Mouse (Mus musculus): ENCODE data around the gene Ppp1r1c. TPM values are rescaled to one million over a fixed set of nuclear protein-coding genes. Genes with fewer than 3 reads are reported as not detected.

Gene Ppp1r1c
- polyA plus RNA-seq (2016; fragmentation: Nextera tagmentation; extraction: Ambion mirVana) = 0.95 and 1.0 TPM in 2 replicates

DNA sequence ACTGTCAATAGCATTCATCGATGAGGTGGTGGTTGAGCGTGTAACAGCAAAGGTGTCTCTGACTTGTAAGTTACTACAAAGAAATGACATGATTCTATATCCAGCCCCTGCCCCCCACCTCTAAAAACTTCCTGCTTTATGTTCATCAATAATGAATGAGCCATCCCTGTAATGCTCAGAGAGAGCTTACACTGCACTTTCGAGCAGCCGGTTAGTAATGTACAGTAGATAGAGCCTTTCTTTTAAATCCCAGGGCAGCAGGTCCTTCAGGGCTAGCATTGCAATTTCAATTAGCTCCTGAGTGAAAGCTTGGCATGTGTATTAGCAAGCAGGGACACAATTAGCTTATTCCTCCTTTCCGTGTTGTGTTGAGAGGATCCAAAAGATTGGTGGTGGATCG is at the start of gene Ppp1r1c:
Gene Ppp1r1c (plus strand): TSS at position 206 of the 400 bp plus-strand sequence.
- Histone ChIP-seq H3K4me1 (no peaks in the 10 kb centered on the region), H3K27me3 (ENCODE audit: low read depth, poor library complexity, severe bottlenecking) (no peaks in the 10 kb centered on the region), H3K9me3 (replicated peaks) (no peaks in the 10 kb centered on the region), H3K4me3 (no peak within 1 kb of the TSS), H3K36me3 (no peaks in the 10 kb centered on the region), H3K27ac (replicated peaks) (no peak within 1 kb of the TSS)
- WGBS = 92% methylated on average over 6 of the region's 6 CpGs
- DNase-seq (ENCODE audit: low spot score) = no peak

DNA sequence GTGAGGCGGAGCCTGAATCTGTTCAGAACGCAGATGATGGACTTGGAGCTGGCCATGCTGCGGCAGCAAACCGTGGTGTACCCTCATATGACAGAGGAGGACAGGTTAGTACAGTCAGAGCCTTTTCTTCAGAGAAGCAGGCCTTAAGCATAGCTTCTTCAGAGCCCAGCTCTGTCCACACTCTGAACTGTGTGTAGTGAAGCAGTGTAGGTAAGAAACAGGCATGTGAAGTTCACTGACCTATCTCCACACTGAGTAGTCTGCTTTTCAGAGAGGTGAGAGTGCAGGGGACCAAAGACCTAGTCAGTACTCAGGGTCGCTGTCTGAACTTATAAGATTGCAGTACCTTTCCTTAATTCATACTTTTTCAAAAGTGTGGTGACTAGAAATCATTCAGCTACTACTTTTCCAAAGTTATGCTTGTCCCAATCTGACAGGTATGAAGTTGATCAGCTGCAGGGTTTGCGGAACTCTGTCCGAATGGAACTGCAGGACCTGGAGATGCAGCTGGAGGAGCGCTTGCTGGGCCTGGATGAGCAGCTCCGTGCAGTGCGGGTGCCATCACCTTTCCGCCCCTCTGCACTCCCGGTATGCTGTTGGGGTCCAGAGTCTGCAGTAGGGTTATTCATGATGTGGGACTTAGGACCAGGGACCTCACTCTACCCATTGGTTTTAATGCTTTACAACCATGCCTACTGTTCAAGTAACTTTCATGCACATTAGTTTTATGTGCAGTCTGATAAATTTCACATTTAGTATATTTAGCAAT is 47.0 kb upstream of the Ppp1r1c start:
- no peaks in the 10 kb centered on the region for H3K9me3 ChIP-seq (replicated peaks)
- peaks cover 8% of the 10 kb centered on the region for H3K4me1 ChIP-seq
- no peak overlapping the region for H3K4me3 ChIP-seq
- no peak overlapping the region for H3K27ac ChIP-seq (replicated peaks)
- H3K36me3 ChIP-seq = peaks cover 52% of the 10 kb centered on the region
- no peaks in the 10 kb centered on the region for H3K27me3 ChIP-seq (ENCODE audit: low read depth, poor library complexity, severe bottlenecking)
- no peak for DNase-seq (ENCODE audit: low spot score)
- 67% methylated on average over 12 of the region's 12 CpGs for WGBS

DNA sequence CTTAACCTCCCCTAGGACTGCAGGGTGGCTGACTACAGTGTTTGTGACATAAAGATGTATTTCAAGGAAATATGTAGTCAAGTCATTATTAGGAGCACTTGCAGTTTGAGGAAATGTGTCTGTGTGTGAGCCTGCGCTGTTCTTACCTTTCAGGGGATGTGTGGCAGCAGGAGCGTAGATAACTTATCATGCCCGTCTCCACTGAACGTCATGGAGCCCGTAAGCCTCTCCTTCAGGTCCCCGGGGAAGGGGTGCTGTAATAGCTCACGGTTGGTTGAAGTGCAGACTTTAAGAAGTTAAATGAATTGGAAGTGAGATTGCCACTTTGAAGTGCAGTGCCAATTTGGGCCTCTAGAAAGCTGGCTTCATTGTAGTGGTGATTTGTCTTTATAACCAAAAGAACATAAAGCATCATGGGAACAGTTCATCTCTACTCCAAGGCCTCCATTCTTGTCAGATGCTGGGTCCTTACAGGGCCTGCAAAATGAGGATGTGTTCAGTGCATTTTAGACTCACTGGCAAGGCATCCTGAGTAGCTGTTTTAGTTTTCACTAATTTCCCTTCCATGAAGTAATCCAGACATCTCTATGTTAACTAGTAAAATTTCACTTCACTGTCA is 46.0 kb upstream of the Ppp1r1c start:
- no peaks in the 10 kb centered on the region for H3K9me3 ChIP-seq (replicated peaks)
- H3K27me3 ChIP-seq (ENCODE audit: low read depth, poor library complexity, severe bottlenecking) = no peaks in the 10 kb centered on the region
- WGBS = 66% methylated on average over 7 of the region's 7 CpGs
- no peak overlapping the region for H3K4me3 ChIP-seq
- H3K36me3 ChIP-seq = peaks cover 52% of the 10 kb centered on the region
- H3K27ac ChIP-seq (replicated peaks) = no peak overlapping the region
- DNase-seq (ENCODE audit: low spot score) = no peak
- H3K4me1 ChIP-seq = peaks cover 8% of the 10 kb centered on the region

DNA sequence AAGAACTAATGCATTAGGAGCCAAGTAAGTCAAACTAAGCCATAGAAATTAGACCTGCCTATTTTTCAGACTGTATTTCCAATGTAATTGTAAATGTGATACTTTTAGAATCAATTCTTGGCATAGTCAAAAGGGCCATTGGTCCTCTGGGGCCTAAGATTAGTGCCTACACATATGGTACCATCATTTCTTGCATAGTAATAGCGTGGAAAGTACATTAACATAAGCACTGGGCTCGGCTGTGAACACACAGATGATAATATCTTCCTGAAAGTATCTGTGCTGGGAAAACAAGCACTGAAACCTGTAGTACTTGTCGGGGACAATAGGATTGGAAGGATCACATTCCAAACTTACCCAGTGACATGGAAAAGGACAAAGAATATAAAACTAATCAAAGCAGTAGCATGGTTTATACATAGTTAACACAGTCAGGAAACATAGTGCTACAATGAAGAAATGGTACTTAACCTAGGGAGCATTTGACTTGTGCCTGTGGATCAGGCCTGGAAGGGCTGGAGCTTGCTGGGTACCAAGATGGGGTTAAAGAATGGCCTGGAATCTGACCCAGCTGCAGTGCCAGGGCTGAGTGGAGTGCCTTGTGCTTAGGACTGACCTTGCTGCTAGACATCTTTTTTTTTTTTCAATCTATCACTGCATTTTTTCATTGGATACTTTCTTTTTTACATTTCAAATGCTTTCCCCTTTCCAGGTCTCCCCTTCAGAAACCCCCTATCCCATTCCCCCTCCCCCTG is 42.9 kb upstream of the Ppp1r1c start:
- no peak overlapping the region for H3K27ac ChIP-seq (replicated peaks)
- no peak overlapping the region for H3K4me3 ChIP-seq
- H3K27me3 ChIP-seq (ENCODE audit: low read depth, poor library complexity, severe bottlenecking) = no peaks in the 10 kb centered on the region
- no peak for DNase-seq (ENCODE audit: low spot score)
- peaks cover 23% of the 10 kb centered on the region for H3K36me3 ChIP-seq
- WGBS = 84% methylated on average over 3 of the region's 3 CpGs
- peaks cover 8% of the 10 kb centered on the region for H3K4me1 ChIP-seq
- H3K9me3 ChIP-seq (replicated peaks) = no peaks in the 10 kb centered on the region

DNA sequence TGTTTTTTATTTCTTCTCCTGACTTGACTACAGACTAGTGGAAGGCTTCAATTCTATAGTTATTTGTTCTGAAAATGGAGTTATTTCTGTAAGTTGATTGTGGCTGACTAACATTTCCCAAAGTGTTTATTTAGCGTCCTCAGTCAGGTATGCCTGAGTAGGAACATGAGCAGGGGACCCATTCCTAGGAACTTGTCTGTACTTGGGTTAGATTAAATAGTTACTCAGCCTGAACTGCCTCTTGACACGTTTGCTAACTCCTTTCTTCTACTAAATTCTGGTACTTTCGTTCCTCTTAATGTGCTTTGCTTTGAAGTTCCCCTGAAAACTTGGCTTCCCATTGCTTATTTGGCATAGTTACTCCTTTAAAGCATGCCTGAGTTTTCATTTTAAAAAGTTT is 42.1 kb upstream of the Ppp1r1c start:
- WGBS = 49% methylated on average over 3 of the region's 3 CpGs
- H3K4me3 ChIP-seq = no peak overlapping the region
- no peak for DNase-seq (ENCODE audit: low spot score)

DNA sequence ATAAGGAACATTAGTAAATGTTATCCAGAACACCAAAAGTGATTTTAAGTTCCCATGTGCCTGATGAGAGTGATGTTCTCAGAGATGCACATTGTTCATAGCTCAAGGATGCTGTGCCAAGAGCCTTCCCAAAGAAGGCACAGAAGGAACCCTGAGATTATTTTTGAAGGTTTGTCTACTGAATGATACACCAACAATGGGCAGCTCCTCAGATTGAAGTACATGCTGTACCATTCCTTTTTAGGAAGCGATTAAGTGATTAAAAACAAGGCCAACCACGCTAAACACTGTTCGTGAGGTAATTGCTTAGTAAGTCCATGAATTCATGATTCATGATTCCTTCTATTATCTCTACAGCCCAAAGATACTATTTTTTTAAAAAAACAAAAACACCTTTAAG is 32.3 kb upstream of the Ppp1r1c start:
- DNase-seq (ENCODE audit: low spot score) = no peak
- no peaks in the 10 kb centered on the region for H3K27me3 ChIP-seq (ENCODE audit: low read depth, poor library complexity, severe bottlenecking)
- H3K36me3 ChIP-seq = no peaks in the 10 kb centered on the region; the same call in 1 of the 2 replicates
- H3K9me3 ChIP-seq (replicated peaks) = no peaks in the 10 kb centered on the region
- WGBS = 90% methylated on average over 3 of the region's 3 CpGs
- H3K27ac ChIP-seq (replicated peaks) = no peak overlapping the region
- no peaks in the 10 kb centered on the region for H3K4me1 ChIP-seq
- H3K4me3 ChIP-seq = no peak overlapping the region

More for the DNA sequence above, 42.1 kb upstream of the Ppp1r1c start:
- Histone ChIP-seq H3K4me1 (peaks cover 8% of the 10 kb centered on the region), H3K9me3 (replicated peaks) (no peaks in the 10 kb centered on the region), H3K27me3 (ENCODE audit: low read depth, poor library complexity, severe bottlenecking) (no peaks in the 10 kb centered on the region), H3K27ac (replicated peaks) (no peak overlapping the region), H3K36me3 (peaks cover 18% of the 10 kb centered on the region)

DNA sequence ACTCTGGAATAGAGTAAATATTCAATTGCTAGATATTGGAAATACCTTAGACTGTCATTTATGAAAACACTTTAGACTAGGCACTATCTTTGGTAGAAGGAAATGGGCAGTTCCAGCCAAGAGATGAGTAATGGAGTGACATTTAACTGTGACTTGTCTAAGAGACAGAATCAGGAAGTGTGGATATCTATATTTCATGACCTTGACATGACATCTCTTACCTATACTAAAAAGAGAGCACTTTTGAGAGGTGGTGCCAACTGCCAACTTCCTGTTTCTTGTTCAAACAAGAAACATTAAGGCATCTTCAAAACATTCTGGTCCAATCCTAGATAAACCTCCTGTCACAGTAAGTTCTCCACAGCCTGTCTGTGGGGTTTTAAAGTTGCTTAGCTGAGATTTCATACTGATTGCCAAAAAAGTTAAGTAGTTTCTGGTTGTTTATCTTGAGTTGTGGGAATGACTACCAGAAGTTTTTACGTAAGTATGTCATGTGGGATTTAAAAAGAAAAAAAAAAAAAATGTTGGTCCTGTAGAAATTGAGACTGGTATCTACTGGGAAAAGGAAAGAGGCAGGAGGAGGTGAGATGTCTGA is 29.8 kb upstream of the Ppp1r1c start:
- Histone ChIP-seq H3K4me3 (no peak overlapping the region), H3K27ac (replicated peaks) (no peak overlapping the region), H3K27me3 (ENCODE audit: low read depth, poor library complexity, severe bottlenecking) (no peaks in the 10 kb centered on the region), H3K36me3 (no peaks in the 10 kb centered on the region), H3K9me3 (replicated peaks) (no peaks in the 10 kb centered on the region), H3K4me1 (no peaks in the 10 kb centered on the region)
- DNase-seq (ENCODE audit: low spot score) = no peak
- 90% methylated on average over 1 of the region's 1 CpGs for WGBS

DNA sequence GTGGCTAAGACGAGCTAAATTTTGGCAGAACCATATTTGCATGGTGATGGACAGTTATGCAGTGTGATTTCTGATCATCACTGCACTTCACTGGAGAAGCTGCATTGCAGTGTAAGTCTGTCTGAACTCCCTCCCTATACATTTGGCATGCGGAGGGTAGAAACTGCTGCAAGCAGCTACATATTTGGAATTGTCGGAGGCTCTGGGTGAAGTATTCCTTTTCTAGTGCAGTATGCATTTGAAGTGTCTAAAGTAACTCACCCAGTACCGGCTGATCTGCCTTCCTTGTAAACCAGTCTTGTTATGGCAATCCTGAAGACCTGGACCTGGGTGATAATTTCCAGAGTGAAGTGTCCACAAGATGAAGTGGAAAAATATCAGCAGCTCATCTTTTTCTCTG is 25.9 kb upstream of the Ppp1r1c start:
- no peak for DNase-seq (ENCODE audit: low spot score)
- Histone ChIP-seq H3K27me3 (ENCODE audit: low read depth, poor library complexity, severe bottlenecking) (no peaks in the 10 kb centered on the region), H3K36me3 (no peaks in the 10 kb centered on the region), H3K27ac (replicated peaks) (no peak overlapping the region), H3K4me1 (no peaks in the 10 kb centered on the region), H3K9me3 (replicated peaks) (no peaks in the 10 kb centered on the region), H3K4me3 (no peak overlapping the region)
- WGBS = 90% methylated on average over 4 of the region's 4 CpGs

DNA sequence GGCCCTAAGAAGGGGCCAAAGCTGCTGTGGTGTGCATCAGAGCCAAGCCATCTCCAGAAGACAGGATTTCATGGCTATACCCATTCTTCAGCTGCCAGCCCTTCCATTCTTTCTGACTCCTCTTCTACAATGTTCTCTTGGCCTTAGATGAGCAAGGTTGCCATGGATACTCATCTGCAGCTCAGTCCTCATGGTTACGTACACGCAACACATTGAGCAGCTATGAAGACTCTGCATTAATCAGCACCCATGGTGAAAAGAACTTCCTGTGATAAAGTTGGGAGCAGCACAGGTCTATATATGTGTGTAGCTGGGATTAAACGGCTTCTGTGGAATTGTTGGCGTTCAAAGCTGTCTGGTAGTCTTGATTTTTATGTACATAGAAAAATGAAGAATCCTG is 24.3 kb upstream of the Ppp1r1c start:
- 91% methylated on average over 4 of the region's 4 CpGs for WGBS
- no peak overlapping the region for H3K4me3 ChIP-seq
- H3K4me1 ChIP-seq = no peaks in the 10 kb centered on the region
- no peaks in the 10 kb centered on the region for H3K27me3 ChIP-seq (ENCODE audit: low read depth, poor library complexity, severe bottlenecking)
- no peaks in the 10 kb centered on the region for H3K36me3 ChIP-seq
- no peak for DNase-seq (ENCODE audit: low spot score)
- H3K27ac ChIP-seq (replicated peaks) = no peak overlapping the region
- no peaks in the 10 kb centered on the region for H3K9me3 ChIP-seq (replicated peaks)

DNA sequence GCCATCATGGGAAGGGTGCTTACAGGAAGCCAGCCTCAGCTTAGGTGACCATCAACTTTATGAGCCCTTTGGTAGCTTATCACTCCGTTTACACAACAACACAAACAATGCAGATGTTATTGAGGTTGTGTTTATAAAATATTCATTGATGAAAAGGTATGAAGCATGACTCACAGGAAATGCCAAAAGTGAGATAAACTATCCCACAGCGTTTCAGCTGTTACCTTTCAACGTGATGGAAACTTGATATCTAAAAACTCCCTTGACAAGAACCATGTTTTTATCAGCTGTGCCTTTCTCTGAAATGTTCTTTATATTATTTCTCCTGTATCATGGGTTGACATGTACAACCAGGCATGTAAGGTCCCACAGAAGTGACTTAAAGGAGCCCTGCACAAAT is 16.7 kb upstream of the Ppp1r1c start:
- Histone ChIP-seq H3K27ac (replicated peaks) (no peak overlapping the region), H3K4me3 (no peak overlapping the region), H3K36me3 (no peaks in the 10 kb centered on the region), H3K9me3 (replicated peaks) (no peaks in the 10 kb centered on the region), H3K27me3 (ENCODE audit: low read depth, poor library complexity, severe bottlenecking) (no peaks in the 10 kb centered on the region), H3K4me1 (no peaks in the 10 kb centered on the region)
- 83% methylated on average over 3 of the region's 3 CpGs for WGBS
- no peak for DNase-seq (ENCODE audit: low spot score)

DNA sequence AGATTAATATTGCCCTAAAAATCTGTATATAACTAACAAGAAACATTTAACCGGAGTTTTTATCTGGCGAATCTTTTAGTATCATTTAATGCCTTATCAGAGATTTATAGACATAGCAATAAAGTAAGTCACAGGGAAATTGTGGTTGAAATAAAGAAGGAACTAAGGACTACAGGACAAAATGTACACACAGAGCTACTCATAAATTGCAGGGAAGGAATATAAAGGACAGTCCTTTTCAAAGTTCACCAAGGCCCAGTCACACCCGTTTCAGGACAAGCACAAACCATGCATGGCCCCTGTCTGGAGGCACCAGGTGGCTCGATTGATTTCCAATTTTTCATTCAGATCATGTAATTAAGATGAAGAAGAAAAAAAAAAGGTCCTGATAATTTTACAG is 12.4 kb upstream of the Ppp1r1c start:
- 90% methylated on average over 4 of the region's 4 CpGs for WGBS
- Histone ChIP-seq H3K4me3 (no peak overlapping the region), H3K9me3 (replicated peaks) (no peaks in the 10 kb centered on the region), H3K27ac (replicated peaks) (no peak overlapping the region), H3K36me3 (no peaks in the 10 kb centered on the region), H3K4me1 (no peaks in the 10 kb centered on the region), H3K27me3 (ENCODE audit: low read depth, poor library complexity, severe bottlenecking) (no peaks in the 10 kb centered on the region)
- no peak for DNase-seq (ENCODE audit: low spot score)

DNA sequence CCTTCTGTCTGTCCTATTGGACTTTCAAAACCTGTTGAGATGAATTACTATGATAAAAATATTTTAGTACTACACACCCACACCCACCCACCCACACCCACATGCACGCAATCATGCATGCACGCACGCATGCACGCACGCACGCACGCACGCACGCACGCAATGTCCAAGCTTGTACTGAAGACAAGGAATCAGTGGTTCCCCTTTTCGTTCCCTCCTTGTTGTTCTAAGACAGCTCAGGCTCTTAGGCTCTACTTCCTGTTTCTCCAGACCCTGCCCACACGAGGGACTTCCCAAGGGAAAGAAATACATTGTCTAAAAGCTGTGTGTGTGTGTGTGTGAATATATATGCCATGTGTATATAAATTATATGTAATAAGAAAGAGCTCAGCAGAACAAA is 11.6 kb upstream of the Ppp1r1c start:
- no peak overlapping the region for H3K27ac ChIP-seq (replicated peaks)
- no peak for DNase-seq (ENCODE audit: low spot score)
- no peaks in the 10 kb centered on the region for H3K27me3 ChIP-seq (ENCODE audit: low read depth, poor library complexity, severe bottlenecking)
- H3K4me1 ChIP-seq = no peaks in the 10 kb centered on the region
- no peak overlapping the region for H3K4me3 ChIP-seq
- no peaks in the 10 kb centered on the region for H3K36me3 ChIP-seq
- WGBS = 93% methylated on average over 12 of the region's 12 CpGs
- H3K9me3 ChIP-seq (replicated peaks) = no peaks in the 10 kb centered on the region
